Mouse (Mus musculus): ENCODE measurements at regions not wholly inside any gene's neighbourhood (a gene's known extent, or its start where the extent isn't known, plus 50 kb on each side); places are given as distances from the start of the nearest gene placed in this dataset.
A peak's percentile ranks its signal among the peaks of the same experiment; 100 is the strongest.

DNA sequence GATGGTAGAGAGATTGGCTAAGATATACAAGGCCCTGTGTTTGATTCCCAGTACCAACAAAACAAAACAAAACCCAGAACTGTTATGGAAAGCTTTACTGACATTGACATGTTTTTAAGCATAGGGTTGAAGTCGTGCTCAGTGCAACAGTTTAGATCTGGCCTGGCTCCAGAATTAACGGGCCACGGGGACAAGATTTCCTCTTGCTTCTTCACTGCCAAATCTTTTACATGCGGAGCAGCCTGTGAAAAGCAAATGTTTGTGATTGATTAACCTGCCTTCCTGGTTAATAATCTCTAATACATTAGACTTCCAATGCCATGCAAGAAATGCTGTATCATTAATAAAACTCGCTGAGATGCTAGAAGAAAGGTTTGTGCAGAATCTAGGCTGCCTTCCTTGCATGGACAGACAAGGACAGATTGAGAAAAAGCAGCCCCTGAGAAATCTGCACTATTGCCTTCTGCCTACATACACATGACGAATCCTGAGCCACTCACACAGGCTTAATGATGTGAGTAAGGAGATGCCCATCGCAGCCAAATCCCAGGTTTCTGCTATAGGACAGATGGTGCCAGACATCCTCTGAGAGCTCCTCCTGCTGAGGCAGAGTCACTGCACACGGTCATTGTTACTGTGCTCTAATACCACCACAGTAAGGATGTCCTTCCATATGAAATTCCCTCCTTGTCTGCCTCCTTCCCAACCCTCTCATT, 697.2 kb upstream of the Tmem132c start:
- DNase-seq (ENCODE audit: low spot score), result no peak
- no peak overlapping the region for H3K27ac ChIP-seq
- H3K4me1 ChIP-seq (replicated peaks; ENCODE audit: insufficient read depth, low read length), result no peaks in the 10 kb centered on the region
- no peaks in the 10 kb centered on the region for H3K27me3 ChIP-seq (ENCODE audit: insufficient read depth, low read length)
- H3K36me3 ChIP-seq (ENCODE audit: insufficient read depth, low read length), result no peaks in the 10 kb centered on the region
- TF ChIP-seq CTCF (IDR thresholded peaks at IDR 0.05; ENCODE audit: low read depth), result no peak
- H3K4me2 ChIP-seq (ENCODE audit: low read length), result no peak overlapping the region
- WGBS, result 50% methylated on average over 8 of the region's 8 CpGs
- ATAC-seq (replicated peaks; ENCODE audit: low FRiP score, low read depth), result no peak
- no peak overlapping the region for H3K9ac ChIP-seq (ENCODE audit: low read depth, low read length)
- H3K4me3 ChIP-seq (replicated peaks; ENCODE audit: low read depth, low read length), result no peak overlapping the region
- H3K9me3 ChIP-seq (replicated peaks; ENCODE audit: low read length), result no peaks in the 10 kb centered on the region

DNA sequence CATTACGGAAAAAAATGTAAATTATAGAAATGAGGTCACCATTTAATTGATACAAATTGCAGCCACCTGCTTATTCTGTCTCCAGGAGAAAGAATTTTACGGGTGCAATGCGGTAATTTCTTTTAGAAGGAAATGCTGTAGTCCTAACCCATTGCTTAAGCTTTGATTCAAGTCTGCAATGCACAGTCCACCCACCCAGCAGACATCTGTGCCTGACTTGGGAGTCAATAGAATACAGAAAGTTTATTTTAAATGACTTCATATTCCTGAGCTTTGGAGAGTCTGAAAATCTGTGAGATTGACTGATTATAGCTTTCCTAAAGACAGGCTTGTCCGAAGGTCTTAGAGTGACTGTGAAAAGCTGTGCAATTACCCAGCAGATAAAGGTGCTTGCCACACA, 693.8 kb upstream of the Tmem132c start:
- H3K9ac ChIP-seq (ENCODE audit: low read depth, low read length), result no peak overlapping the region
- no peaks in the 10 kb centered on the region for H3K4me1 ChIP-seq (replicated peaks; ENCODE audit: insufficient read depth, low read length)
- no peak for TF ChIP-seq CTCF (IDR thresholded peaks at IDR 0.05; ENCODE audit: low read depth)
- H3K27me3 ChIP-seq (ENCODE audit: insufficient read depth, low read length), result no peaks in the 10 kb centered on the region
- no peak overlapping the region for H3K27ac ChIP-seq
- no peaks in the 10 kb centered on the region for H3K36me3 ChIP-seq (ENCODE audit: insufficient read depth, low read length)
- no peak overlapping the region for H3K4me3 ChIP-seq (replicated peaks; ENCODE audit: low read depth, low read length)
- DNase-seq (ENCODE audit: low spot score) (no peak), ATAC-seq (replicated peaks; ENCODE audit: low FRiP score, low read depth) (no peak)
- 73% methylated on average over 4 of the region's 4 CpGs for WGBS
- no peak overlapping the region for H3K4me2 ChIP-seq (ENCODE audit: low read length)
- H3K9me3 ChIP-seq (replicated peaks; ENCODE audit: low read length), result no peaks in the 10 kb centered on the region

DNA sequence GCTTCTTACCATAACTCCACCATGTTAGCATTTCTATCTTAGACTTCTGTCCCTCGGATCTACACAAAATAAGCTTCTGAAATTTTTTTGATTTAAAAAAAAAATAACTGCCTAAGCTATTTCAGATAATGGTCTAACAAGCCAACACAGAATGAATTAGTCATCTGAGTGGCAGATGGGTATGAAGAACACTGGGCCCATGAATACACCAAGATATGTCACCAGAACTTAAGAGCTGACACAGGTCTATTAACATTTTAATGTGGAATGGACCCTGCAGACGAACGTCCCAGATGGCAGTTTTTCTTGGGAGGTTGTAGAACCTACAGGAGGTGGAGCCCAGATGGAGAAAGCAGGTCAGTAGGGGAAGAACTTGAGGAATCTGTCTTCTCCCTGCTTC, 689.9 kb upstream of the Tmem132c start:
- Histone ChIP-seq H3K27ac (no peak overlapping the region), H3K4me1 (replicated peaks; ENCODE audit: insufficient read depth, low read length) (no peaks in the 10 kb centered on the region), H3K4me2 (ENCODE audit: low read length) (no peak overlapping the region), H3K27me3 (ENCODE audit: insufficient read depth, low read length) (no peaks in the 10 kb centered on the region), H3K4me3 (replicated peaks; ENCODE audit: low read depth, low read length) (no peak overlapping the region), H3K36me3 (ENCODE audit: insufficient read depth, low read length) (no peaks in the 10 kb centered on the region), H3K9me3 (replicated peaks; ENCODE audit: low read length) (no peaks in the 10 kb centered on the region), H3K9ac (ENCODE audit: low read depth, low read length) (no peak overlapping the region)
- DNase-seq (ENCODE audit: low spot score) (no peak), ATAC-seq (replicated peaks; ENCODE audit: low FRiP score, low read depth) (no peak)
- TF ChIP-seq CTCF (IDR thresholded peaks at IDR 0.05; ENCODE audit: low read depth), result no peak
- WGBS, result 72% methylated on average over 3 of the region's 3 CpGs

DNA sequence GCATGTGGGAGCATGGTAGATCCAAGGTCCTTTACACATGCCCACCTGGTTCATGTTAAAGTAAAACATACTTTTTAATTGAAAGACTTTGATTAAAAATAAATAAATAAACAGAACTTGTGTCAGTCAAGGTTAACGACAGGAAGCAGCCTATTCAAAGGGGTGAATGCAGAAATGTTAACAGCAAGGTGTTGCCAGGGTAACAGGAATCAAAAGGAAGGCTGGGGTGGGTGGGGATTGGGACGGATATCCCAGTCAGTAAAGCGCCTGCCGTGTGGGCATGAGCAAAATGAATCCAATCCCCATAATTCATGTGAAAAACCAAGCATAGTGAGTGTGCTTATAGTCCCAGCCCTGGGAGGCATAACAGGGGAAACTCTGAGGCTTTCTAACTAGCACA, 682.6 kb upstream of the Tmem132c start:
- Histone ChIP-seq H3K4me3 (replicated peaks; ENCODE audit: low read depth, low read length) (no peak overlapping the region), H3K27ac (no peak overlapping the region), H3K27me3 (ENCODE audit: insufficient read depth, low read length) (no peaks in the 10 kb centered on the region), H3K36me3 (ENCODE audit: insufficient read depth, low read length) (no peaks in the 10 kb centered on the region), H3K4me2 (ENCODE audit: low read length) (no peak overlapping the region), H3K9ac (ENCODE audit: low read depth, low read length) (no peak overlapping the region), H3K4me1 (replicated peaks; ENCODE audit: insufficient read depth, low read length) (no peaks in the 10 kb centered on the region), H3K9me3 (replicated peaks; ENCODE audit: low read length) (no peaks in the 10 kb centered on the region)
- no peak for TF ChIP-seq CTCF (IDR thresholded peaks at IDR 0.05; ENCODE audit: low read depth)
- ATAC-seq (replicated peaks; ENCODE audit: low FRiP score, low read depth), result no peak
- WGBS, result 37% methylated on average over 4 of the region's 4 CpGs
- DNase-seq (ENCODE audit: low spot score), result no peak

DNA sequence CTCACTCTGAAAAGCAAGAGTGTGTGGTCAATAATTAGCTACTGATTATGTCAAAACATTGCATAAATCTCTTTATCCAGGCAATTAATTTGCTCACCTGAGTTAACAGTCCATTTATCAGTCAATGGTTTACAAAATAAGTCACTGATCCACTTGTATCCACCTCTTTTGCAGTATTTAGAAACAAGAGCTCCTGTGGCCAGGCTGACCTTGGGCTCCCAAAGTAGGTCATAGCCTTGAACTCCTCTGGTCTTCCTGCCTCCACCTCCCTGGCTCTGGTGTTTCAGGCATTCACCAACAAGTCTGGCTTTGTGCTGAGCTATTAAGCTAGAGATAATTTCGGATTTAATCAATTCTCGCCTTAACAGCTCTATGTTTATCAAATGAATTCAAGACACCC, 675.8 kb upstream of the Tmem132c start:
- peak; percentile 57; the same call in 1 of the 2 replicates for ATAC-seq (replicated peaks; ENCODE audit: low FRiP score, low read depth)
- WGBS, result 74% methylated on average over 2 of the region's 2 CpGs

DNA sequence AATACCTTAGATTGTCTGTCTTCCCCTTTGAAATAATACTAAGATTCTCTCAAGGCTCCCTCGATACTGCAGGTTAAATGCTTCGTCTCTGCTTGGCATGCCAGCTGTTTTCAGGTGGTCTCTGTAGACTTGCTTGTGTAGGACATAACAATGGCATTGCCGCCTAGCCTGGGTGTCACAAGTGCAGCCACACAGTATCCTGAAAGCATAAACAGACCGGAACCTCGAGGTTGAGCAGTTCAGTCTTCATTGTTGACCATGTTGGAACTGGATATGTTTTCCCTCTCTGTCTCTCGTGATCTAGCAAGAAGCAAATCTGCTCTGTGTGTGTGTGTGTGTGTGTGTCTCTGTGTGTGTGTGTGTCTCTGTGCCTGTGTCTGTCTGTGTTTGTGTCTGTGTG, 675.4 kb upstream of the Tmem132c start:
- H3K36me3 ChIP-seq (ENCODE audit: insufficient read depth, low read length), result no peaks in the 10 kb centered on the region
- H3K4me1 ChIP-seq (replicated peaks; ENCODE audit: insufficient read depth, low read length), result no peaks in the 10 kb centered on the region
- H3K9me3 ChIP-seq (replicated peaks; ENCODE audit: low read length), result no peaks in the 10 kb centered on the region
- 66% methylated on average over 6 of the region's 6 CpGs for WGBS
- H3K4me3 ChIP-seq (replicated peaks; ENCODE audit: low read depth, low read length), result no peak overlapping the region
- no peak overlapping the region for H3K9ac ChIP-seq (ENCODE audit: low read depth, low read length)
- DNase-seq (ENCODE audit: low spot score) (no peak), ATAC-seq (replicated peaks; ENCODE audit: low FRiP score, low read depth) (no peak)
- no peaks in the 10 kb centered on the region for H3K27me3 ChIP-seq (ENCODE audit: insufficient read depth, low read length)
- TF ChIP-seq CTCF (IDR thresholded peaks at IDR 0.05; ENCODE audit: low read depth), result no peak
- H3K4me2 ChIP-seq (ENCODE audit: low read length), result no peak overlapping the region
- H3K27ac ChIP-seq, result no peak overlapping the region

More for the DNA sequence above, 675.8 kb upstream of the Tmem132c start:
- Histone ChIP-seq H3K4me2 (ENCODE audit: low read length) (no peak overlapping the region), H3K27ac (no peak overlapping the region), H3K9me3 (replicated peaks; ENCODE audit: low read length) (no peaks in the 10 kb centered on the region), H3K9ac (ENCODE audit: low read depth, low read length) (no peak overlapping the region), H3K4me3 (replicated peaks; ENCODE audit: low read depth, low read length) (no peak overlapping the region), H3K36me3 (ENCODE audit: insufficient read depth, low read length) (no peaks in the 10 kb centered on the region), H3K27me3 (ENCODE audit: insufficient read depth, low read length) (no peaks in the 10 kb centered on the region), H3K4me1 (replicated peaks; ENCODE audit: insufficient read depth, low read length) (no peaks in the 10 kb centered on the region)
- no peak for DNase-seq (ENCODE audit: low spot score)
- TF ChIP-seq CTCF (IDR thresholded peaks at IDR 0.05; ENCODE audit: low read depth), result no peak

DNA sequence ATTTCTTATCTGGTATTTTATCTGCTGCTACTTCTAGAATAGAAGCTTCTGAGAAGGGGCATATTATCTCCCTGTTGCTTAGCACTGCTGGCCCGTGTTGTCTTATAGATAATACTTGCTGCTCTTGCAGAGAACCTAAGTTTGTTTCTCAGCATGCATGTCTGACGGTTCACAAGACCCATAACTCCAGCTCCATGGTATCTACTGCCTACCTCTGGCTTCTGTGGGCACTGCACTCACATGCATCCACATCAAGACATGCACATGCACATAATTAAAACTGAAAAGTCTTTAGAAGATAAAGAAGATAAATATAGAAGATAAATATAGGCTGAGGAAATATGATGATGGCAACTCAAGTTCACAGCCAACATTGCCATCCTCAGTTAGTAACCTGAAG, 667.8 kb upstream of the Tmem132c start:
- no peaks in the 10 kb centered on the region for H3K4me1 ChIP-seq (replicated peaks; ENCODE audit: insufficient read depth, low read length)
- DNase-seq (ENCODE audit: low spot score) (no peak), ATAC-seq (replicated peaks; ENCODE audit: low FRiP score, low read depth) (no peak)
- H3K9ac ChIP-seq (ENCODE audit: low read depth, low read length), result no peak overlapping the region
- H3K36me3 ChIP-seq (ENCODE audit: insufficient read depth, low read length), result no peaks in the 10 kb centered on the region
- H3K4me2 ChIP-seq (ENCODE audit: low read length), result no peak overlapping the region
- WGBS, result 68% methylated on average over 2 of the region's 2 CpGs
- H3K27me3 ChIP-seq (ENCODE audit: insufficient read depth, low read length), result no peaks in the 10 kb centered on the region
- no peak overlapping the region for H3K4me3 ChIP-seq (replicated peaks; ENCODE audit: low read depth, low read length)
- no peaks in the 10 kb centered on the region for H3K9me3 ChIP-seq (replicated peaks; ENCODE audit: low read length)
- H3K27ac ChIP-seq, result no peak overlapping the region
- no peak for TF ChIP-seq CTCF (IDR thresholded peaks at IDR 0.05; ENCODE audit: low read depth)
